Mouse (Mus musculus) olfactory bulb, adult 2 months (tissue): ENCODE measurements around the gene Unc5cl. TPM values are rescaled to one million over a fixed set of nuclear protein-coding genes. Genes with fewer than 3 reads are reported as not detected.

Source experiments
- H3K27ac ChIP-seq: fragments of 200-500 bp; 2 replicates; pipeline ENCODE4 v1.5.1; 2012; ENCODE audit warnings: low read depth, low read length; ENCODE audit not compliant: insufficient read depth
- H3K4me1 ChIP-seq: fragments of 200-500 bp; 2 replicates; pipeline ENCODE4 v1.6.1; 2012; ENCODE audit warnings: low read length; ENCODE audit not compliant: control insufficient read depth, insufficient read depth
- H3K4me3 ChIP-seq: fragments of 200-500 bp; 2 replicates; pipeline ENCODE4 v1.5.1; 2012; ENCODE audit warnings: mild to moderate bottlenecking, low read depth, low read length, moderate library complexity; ENCODE audit not compliant: insufficient read depth
- CTCF ChIP-seq: fragments of 200-500 bp; IDR thresholded peaks from 2 replicates; pipeline ENCODE4 v1.5.1; 2012; ENCODE audit warnings: low read depth, mild to moderate bottlenecking, low read length, moderate library complexity; ENCODE audit not compliant: insufficient read depth
- POLR2A ChIP-seq: fragments of 200-500 bp; IDR thresholded peaks from 2 replicates; pipeline ENCODE4 v1.6.1; 2012; ENCODE audit warnings: mild to moderate bottlenecking, low read depth, low read length, moderate library complexity; ENCODE audit not compliant: insufficient read depth
- WGBS: fragments of 180-500 bp; shearing (Covaris S2); methylation state at CpG from one replicate; pipeline ENCODE4 v1.1.7; 2018; 5-methylcytosine and 5-hydroxymethylcytosine counted together
- polyA plus RNA-seq: library from polyadenylated mRNA; stranded (reverse); fragments of >200 nt; gene quantifications from 2 replicates; pipeline ENCODE4 v1.2.4, GENCODE M21; 2012; ENCODE audit warnings: low replicate concordance; ENCODE audit not compliant: missing spikeins, insufficient read depth, insufficient read length

Gene Unc5cl
- polyA plus RNA-seq, 1 experiment: not detected

GRCm38 (mm10) chr17:48437421-48437911 is 17.2 kb upstream of the Unc5cl start:
- WGBS: 49% methylated on average over 7 of the region's 7 CpGs
- Histone ChIP-seq H3K4me3 (no peak overlapping the region), H3K4me1 (peaks cover 5% of the 10 kb centered on the region; the same call in 1 of the 2 replicates), H3K27ac (peak overlapping the region; percentile 41)
- TF ChIP-seq CTCF (no peak), POLR2A (no peak)

GRCm38 (mm10) chr17:48442745-48443457 is 11.8 kb upstream of the Unc5cl start:
- 81% methylated on average over 7 of the region's 7 CpGs for WGBS
- TF ChIP-seq POLR2A: no peak
- no peak for TF ChIP-seq CTCF
- Histone ChIP-seq H3K4me3 (no peak overlapping the region), H3K4me1 (peaks cover 1% of the 10 kb centered on the region; the same call in 1 of the 2 replicates), H3K27ac (no peak overlapping the region)

GRCm38 (mm10) chr17:48443542-48444145 is 11.1 kb upstream of the Unc5cl start:
- no peak for TF ChIP-seq POLR2A
- no peak for TF ChIP-seq CTCF
- WGBS: 63% methylated on average over 16 of the region's 16 CpGs

GRCm38 (mm10) chr17:48447675-48448074 is 7.0 kb upstream of the Unc5cl start:
- Histone ChIP-seq H3K4me1 (peaks cover 7% of the 10 kb centered on the region), H3K27ac (no peak overlapping the region), H3K4me3 (no peak overlapping the region)
- 66% methylated on average over 8 of the region's 8 CpGs for WGBS
- TF ChIP-seq POLR2A (no peak), CTCF (no peak)

More at GRCm38 (mm10) chr17:48443542-48444145, 11.1 kb upstream of the Unc5cl start:
- Histone ChIP-seq H3K4me3 (no peak overlapping the region), H3K4me1 (no peaks in the 10 kb centered on the region), H3K27ac (no peak overlapping the region)

GRCm38 (mm10) chr17:48450666-48451352 is 3.9 kb upstream of the Unc5cl start:
- H3K4me1 ChIP-seq: peaks cover 7% of the 10 kb centered on the region
- no peak overlapping the region for H3K4me3 ChIP-seq
- H3K27ac ChIP-seq: no peak overlapping the region
- no peak for TF ChIP-seq CTCF
- no peak for TF ChIP-seq POLR2A
- 88% methylated on average over 13 of the region's 13 CpGs for WGBS

GRCm38 (mm10) chr17:48451353-48451675 is 3.4 kb upstream of the Unc5cl start, which contains the start of gene Tspo2:
Gene Tspo2 (minus strand): TSS chr17:48451522.
- TF ChIP-seq CTCF: no peak
- TF ChIP-seq POLR2A: no peak

GRCm38 (mm10) chr17:48451753-48452444 is 2.8 kb upstream of the Unc5cl start:
- Histone ChIP-seq H3K4me1 (peaks cover 7% of the 10 kb centered on the region), H3K4me3 (no peak overlapping the region), H3K27ac (no peak overlapping the region)
- WGBS: 73% methylated on average over 9 of the region's 9 CpGs
- TF ChIP-seq POLR2A (no peak), CTCF (no peak)

More at GRCm38 (mm10) chr17:48451353-48451675, 3.4 kb upstream of the Unc5cl start, which contains the start of gene Tspo2:
- Histone ChIP-seq H3K27ac (no peak within 1 kb of the TSS), H3K4me3 (no peak within 1 kb of the TSS), H3K4me1 (peaks cover 7% of the 10 kb centered on the region)
- 87% methylated on average over 7 of the region's 7 CpGs for WGBS

GRCm38 (mm10) chr17:48453489-48453888 is 1.2 kb upstream of the Unc5cl start:
- TF ChIP-seq POLR2A (no peak), CTCF (no peak)
- H3K4me3 ChIP-seq: no peak overlapping the region
- no peak overlapping the region for H3K27ac ChIP-seq
- WGBS: 90% methylated on average over 7 of the region's 7 CpGs
- H3K4me1 ChIP-seq: peaks cover 7% of the 10 kb centered on the region

- no peak for TF ChIP-seq POLR2A
- TF ChIP-seq CTCF: no peak
- H3K4me3 ChIP-seq: no peak overlapping the region
- 71% methylated on average over 7 of the region's 7 CpGs for WGBS
- no peak overlapping the region for H3K27ac ChIP-seq
- peaks cover 7% of the 10 kb centered on the region for H3K4me1 ChIP-seq
Observed at GRCm38 (mm10) chr17:48454190-48454589, 511 bp upstream of the Unc5cl start.
